Mouse (Mus musculus) testis, adult 2 months (tissue): ENCODE data around the gene Taf1b.
"Not testable (repeated sequence)": the region's sequence is repeated elsewhere in the genome, so short reads cannot be mapped to it uniquely, and the experiment has no call there.

Experiments used
- CTCF ChIP-seq: fragments of 200-500 bp; IDR thresholded peaks from 2 replicates; pipeline ENCODE4 v1.5.1; 2012; ENCODE audit warnings: low read depth, mild to moderate bottlenecking, inconsistent platforms, low read length, moderate library complexity; ENCODE audit not compliant: control insufficient read depth, insufficient read depth, insufficient replicate concordance
- POLR2A ChIP-seq: fragments of 200-500 bp; IDR thresholded peaks from 2 replicates; pipeline ENCODE4 v1.6.1; 2012; ENCODE audit warnings: low read depth, mild to moderate bottlenecking, inconsistent platforms, low read length, moderate library complexity; ENCODE audit not compliant: control insufficient read depth

DNA sequence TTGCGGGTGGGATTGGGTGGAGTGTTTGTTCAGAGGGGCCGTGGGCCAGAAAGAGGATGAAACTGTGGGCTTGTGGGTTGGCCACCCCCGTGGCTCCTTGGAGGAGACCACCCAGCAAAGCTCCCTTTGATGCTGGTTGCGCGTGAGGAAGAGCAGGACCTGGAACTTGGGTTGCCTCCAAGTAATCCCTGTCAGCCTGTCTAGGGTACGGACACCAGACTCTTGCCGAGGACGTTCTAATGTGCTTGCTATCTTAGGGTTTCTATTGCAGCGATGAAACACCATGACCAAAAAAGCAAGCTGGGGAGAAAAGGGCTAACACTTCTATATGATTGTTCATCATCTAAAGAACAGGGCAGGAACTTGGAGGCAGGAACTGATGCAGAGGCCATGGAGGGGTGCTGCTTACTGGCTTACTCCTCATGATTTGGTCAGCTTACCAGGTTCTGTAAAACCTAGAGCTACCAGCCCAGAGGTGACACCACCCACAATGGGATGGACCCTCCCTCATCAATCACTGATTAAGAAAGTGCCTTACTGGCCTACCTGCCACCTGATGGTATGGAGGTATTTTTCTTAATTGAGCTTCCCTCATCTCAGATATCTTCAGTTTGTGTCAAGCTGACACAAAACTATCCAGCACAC, 804 bp downstream of the Taf1b start:
- TF ChIP-seq POLR2A, CTCF: not testable (repeated sequence)
